Comparison of ENCODE assay signal across 8 mouse cellular contexts in the genomic region with DNA sequence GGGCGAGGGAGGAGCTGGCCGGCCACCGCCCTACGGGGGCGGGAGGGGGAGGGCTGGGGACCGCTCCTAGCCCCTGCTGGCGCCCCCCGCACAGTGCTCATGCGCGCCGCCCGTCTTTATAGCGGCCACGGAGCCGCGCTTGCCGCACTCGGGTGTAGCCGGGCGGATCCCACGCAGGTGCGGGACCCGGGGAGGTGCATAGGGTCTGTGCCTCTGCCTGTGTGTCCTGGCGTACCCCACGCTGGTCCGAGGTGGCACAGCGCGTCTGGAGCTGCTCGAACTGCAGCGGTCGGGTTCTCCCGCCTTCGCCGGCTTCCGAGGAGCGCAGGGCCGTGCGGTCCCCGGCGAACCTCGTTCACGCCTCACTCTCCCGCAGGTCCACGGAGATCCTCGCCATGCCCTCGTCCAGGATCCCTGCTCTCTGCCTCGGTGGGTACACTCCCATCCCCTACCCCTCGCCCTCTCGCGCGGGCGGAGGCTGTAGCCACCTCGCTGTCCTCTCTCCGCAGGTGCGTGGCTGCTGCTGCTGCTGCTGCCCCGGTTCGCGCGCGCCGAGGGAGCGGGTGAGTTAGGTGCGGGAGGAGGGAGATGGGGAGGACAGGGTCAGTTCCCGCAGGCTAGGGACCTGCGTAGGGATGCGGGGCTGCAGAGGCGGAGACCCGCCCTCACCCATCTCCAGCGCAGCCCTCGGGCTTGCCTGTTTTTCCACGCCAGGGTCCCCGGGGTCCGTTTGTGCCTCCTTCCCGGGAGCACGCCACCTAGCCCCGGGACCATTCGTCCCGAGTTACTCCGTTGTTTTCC. TPM values are rescaled to one million over a fixed set of nuclear protein-coding genes. Genes with fewer than 3 reads are reported as not detected.
DNase-seq lines count a peak whose midpoint lies in the region; ATAC-seq and TF ChIP-seq lines count a peak whose summit lies in the region.

A gene (plus strand): TSS at position 113 of the 801 bp plus-strand sequence.

- TF ChIP-seq POLR2A in brain, embryonic 14.5 days (IDR thresholded peaks at IDR 0.05; ENCODE audit: borderline replicate concordance, extremely low read depth, insufficient read depth, insufficient read length, poor library complexity, severe bottlenecking) = no peak

- peak within 1 kb of the TSS; percentile 65 for H3K9ac ChIP-seq in forebrain, embryonic 12.5 days
- no peak within 1 kb of the TSS; the same call in 1 of the 2 replicates for H3K9ac ChIP-seq in liver, embryonic 15.5 days

- no peak for TF ChIP-seq CTCF in brain, embryonic 14.5 days (IDR thresholded peaks at IDR 0.05; ENCODE audit: borderline replicate concordance, extremely low read depth, insufficient read depth, insufficient read length)

- H3K4me1 ChIP-seq in megakaryocyte, embryonic 14.5 days = peaks cover 22% of the 10 kb centered on the region
- H3K4me1 ChIP-seq in forebrain, embryonic 12.5 days = peaks cover 13% of the 10 kb centered on the region
- H3K4me1 ChIP-seq in liver, embryonic 15.5 days (replicated peaks) = peaks cover 14% of the 10 kb centered on the region

- WGBS in forebrain, embryonic 12.5 days = 1% methylated on average over 72 of the region's 79 CpGs
- under 1% methylated on average over 78 of the region's 79 CpGs for WGBS in liver, embryonic 15.5 days (ENCODE audit: insufficient replicate concordance)

- ATAC-seq in megakaryocyte, adult 5-6 weeks (ENCODE audit: poor library complexity, severe bottlenecking) = no peak
- peak; percentile 83 for ATAC-seq in forebrain, embryonic 12.5 days (ENCODE audit: low FRiP score)
- peak; percentile 21 for ATAC-seq in inflammation-experienced regulatory T-cells, adult 6 months
- ATAC-seq in liver, embryonic 15.5 days (ENCODE audit: insufficient read depth) = no peak

- peak; percentile 67 for DNase-seq in brain, embryonic 14.5 days (ENCODE audit: low read depth)
- DNase-seq in right cerebral cortex, postnatal 10 days (ENCODE audit: low spot score in 2 of 2) = peak; percentile 37 to 44
- DNase-seq in layer of hippocampus, adult 11-12 months (ENCODE audit: low spot score) = no peak

- H3K4me2 ChIP-seq in forebrain, embryonic 12.5 days = peak within 1 kb of the TSS; percentile 99
- peak within 1 kb of the TSS; percentile 73 for H3K4me2 ChIP-seq in liver, embryonic 15.5 days

- no peak within 1 kb of the TSS for H3K27ac ChIP-seq in forebrain, embryonic 12.5 days
- H3K27ac ChIP-seq in liver, embryonic 15.5 days (replicated peaks) = no peak within 1 kb of the TSS

- H3K9me3 ChIP-seq in megakaryocyte, embryonic 14.5 days = peaks cover 4% of the 10 kb centered on the region; the same call in 1 of the 2 replicates
- H3K9me3 ChIP-seq in forebrain, embryonic 12.5 days = no peaks in the 10 kb centered on the region
- no peaks in the 10 kb centered on the region for H3K9me3 ChIP-seq in liver, embryonic 15.5 days (replicated peaks)

- H3K4me3 ChIP-seq in megakaryocyte, embryonic 14.5 days (replicated peaks) = peak within 1 kb of the TSS; percentile 94
- peak within 1 kb of the TSS; percentile 69 for H3K4me3 ChIP-seq in forebrain, embryonic 12.5 days (replicated peaks)
- H3K4me3 ChIP-seq in liver, embryonic 15.5 days (replicated peaks) = peak within 1 kb of the TSS; percentile 49

- H3K27me3 ChIP-seq in megakaryocyte, embryonic 14.5 days (replicated peaks) = peaks cover 70% of the 10 kb centered on the region
- H3K27me3 ChIP-seq in forebrain, embryonic 12.5 days = peaks cover 37% of the 10 kb centered on the region
- H3K27me3 ChIP-seq in liver, embryonic 15.5 days = peaks cover 74% of the 10 kb centered on the region

- no peaks in the 10 kb centered on the region for H3K36me3 ChIP-seq in megakaryocyte, embryonic 14.5 days (replicated peaks; ENCODE audit: low read length)
- H3K36me3 ChIP-seq in forebrain, embryonic 12.5 days (replicated peaks) = no peaks in the 10 kb centered on the region
- no peaks in the 10 kb centered on the region for H3K36me3 ChIP-seq in liver, embryonic 15.5 days (replicated peaks)

RNA-seq across cellular contexts. Expression of the gene that starts here (rescaled TPM):
- polyA plus RNA-seq in megakaryocyte, embryonic 14.5 days (2012; ENCODE audit: insufficient read depth, low replicate concordance) = 3.1 TPM in 1 of 2 replicates, not detected in the other
- not detected in 2 replicates for total RNA-seq in megakaryocyte, adult 5-6 weeks (2015)
- total RNA-seq in megakaryocyte, adult 5-6 weeks (2017) = not detected in 2 replicates
- 9.7 and 10.0 TPM in 2 replicates for polyA plus RNA-seq in brain, embryonic 14.5 days (2012; rRNA removed)
- 5.3 and 6.6 TPM in 2 replicates for polyA plus RNA-seq in forebrain, embryonic 12.5 days (2016; fragmentation: Nextera tagmentation; extraction: Ambion mirVana)
- 1 to 10 TPM in 2 of 3 experiments, under 1 TPM in 1; 0.91 to 4.0 (median 1.1) TPM for polyA plus RNA-seq in inflammation-experienced regulatory T-cells, adult 6 months (2017; shearing (Covaris generic))
- polyA plus RNA-seq in liver, embryonic 15.5 days (2015; fragmentation: Nextera tagmentation; extraction: Ambion mirVana) = 0.07 and 0.10 TPM in 2 replicates

Comparison
In these comparisons a context has a peak if more than half of its experiments do, and no peak if none do; other contexts are left out.
1. ATAC-seq: peak in forebrain, embryonic 12.5 days (single experiment) and inflammation-experienced regulatory T-cells, adult 6 months (single experiment); none in megakaryocyte, adult 5-6 weeks (single experiment) and liver, embryonic 15.5 days (single experiment).
2. Peak in every context shown above with its lines, with median percentiles within 50 percentile points of each other: H3K4me3 ChIP-seq.